Mouse (Mus musculus) kidney, adult 11 months (tissue): ENCODE measurements around the gene Gramd1a.

Source experiments
- DNase-seq: peaks from one replicate; pipeline ENCODE4 v3.0.0; 2022

Gramd1a gene

DNA sequence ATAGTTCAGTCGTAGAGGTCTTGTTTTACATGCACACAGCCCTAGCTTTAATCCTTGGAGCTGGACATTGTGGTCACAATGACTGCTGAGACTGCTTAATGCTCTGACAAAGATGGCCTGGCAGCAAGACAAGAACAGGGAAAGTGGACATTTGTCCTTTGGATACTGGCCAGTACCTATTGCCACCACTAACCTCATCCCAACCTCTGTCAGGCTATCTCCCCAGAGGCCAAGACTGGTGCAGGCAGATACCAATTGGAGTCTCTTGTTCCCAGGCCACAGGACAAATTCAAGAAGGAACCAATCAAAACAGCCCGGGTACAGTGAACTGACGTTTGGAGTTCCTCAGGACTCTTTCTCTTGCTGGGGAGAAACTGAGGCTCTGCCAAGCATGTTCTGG is 67.5 kb downstream of the Gramd1a start:
- no peak for DNase-seq

DNA sequence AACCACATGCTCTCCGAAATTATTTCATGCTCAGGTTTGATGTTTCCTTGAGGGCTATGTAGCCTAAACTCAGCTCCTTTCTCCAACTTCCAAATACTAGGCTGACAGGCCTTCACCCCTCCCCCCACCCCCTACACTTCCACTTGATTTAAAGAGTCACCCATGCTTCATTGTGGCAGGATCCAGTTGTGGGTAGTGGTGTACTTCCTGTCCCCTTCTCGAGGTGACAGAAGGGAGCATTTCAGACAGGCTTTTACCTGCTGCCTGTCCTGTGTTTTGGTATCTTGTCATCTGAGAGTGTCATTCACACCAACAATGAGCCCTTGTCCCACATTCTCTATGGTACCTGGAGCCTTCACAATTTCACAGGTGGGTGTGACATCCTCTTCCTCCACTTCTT is 68.4 kb downstream of the Gramd1a start:
- no peak for DNase-seq

DNA sequence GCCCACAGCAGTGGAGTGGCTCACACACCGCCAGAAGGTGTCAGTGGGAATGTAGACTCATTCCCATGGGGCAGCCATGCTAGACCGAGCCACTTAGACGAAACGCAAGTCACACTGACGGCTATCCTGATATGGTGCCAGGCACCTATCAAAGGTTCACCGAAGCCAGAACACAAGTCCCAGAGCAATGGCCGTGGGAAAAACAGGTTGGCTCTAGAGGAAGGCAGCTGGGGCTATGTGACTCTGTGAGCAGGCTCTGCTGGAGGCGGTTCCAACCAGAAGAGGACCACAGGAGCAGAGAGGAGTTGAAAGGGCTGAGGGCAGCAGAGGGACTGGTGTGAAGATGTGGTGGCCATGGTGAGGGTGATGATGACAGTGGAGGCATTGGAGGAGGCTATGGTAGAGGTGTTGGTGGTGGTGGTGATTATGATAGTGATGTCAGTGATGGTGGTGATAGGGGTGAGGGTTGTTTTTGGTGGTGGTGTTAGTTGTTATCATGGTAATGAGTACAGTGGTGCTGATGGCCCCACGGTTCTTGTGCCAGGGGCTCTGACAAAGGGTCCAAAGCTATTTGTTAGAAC is 69.4 kb downstream of the Gramd1a start:
- no peak for DNase-seq

DNA sequence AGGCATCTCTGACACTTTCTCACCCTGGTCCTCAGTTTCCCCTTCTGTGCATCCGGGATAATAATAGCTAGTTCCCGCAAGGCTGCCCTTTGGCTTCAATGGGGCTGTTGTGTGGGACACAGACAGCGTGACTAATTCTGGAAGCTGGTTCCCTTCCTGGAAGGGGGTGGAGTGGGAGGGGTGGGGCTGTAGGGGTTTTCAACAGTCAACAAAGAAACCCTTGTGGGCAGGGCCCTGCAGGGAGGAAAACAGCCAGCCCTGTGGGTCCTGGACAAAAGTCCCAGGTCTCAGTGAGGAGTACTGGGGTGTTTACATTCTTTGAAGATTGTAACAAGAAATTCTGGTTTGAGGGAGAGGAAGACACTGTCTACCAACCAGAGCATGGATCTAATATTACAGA is 70.5 kb downstream of the Gramd1a start:
- no peak for DNase-seq

DNA sequence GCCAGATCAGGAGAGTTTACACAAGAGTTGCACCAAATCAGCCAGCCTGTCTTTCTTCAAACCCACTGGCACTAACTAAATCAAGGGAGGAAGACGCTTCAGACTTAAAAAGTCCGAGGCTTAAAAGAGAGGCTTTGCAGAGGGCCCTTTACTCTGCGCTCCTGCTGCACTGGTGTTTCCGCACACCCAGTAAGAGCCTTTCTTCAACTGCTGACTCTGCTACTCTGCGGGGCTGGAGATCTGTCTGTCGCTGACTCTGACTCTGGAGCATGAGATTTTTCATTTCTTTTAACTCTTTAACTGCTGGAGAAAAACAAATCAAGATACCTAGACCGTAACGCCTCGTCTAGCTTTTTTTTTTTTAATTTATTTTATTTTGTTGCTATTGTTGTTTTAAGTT is 71.6 kb downstream of the Gramd1a start:
- DNase-seq, result no peak

DNA sequence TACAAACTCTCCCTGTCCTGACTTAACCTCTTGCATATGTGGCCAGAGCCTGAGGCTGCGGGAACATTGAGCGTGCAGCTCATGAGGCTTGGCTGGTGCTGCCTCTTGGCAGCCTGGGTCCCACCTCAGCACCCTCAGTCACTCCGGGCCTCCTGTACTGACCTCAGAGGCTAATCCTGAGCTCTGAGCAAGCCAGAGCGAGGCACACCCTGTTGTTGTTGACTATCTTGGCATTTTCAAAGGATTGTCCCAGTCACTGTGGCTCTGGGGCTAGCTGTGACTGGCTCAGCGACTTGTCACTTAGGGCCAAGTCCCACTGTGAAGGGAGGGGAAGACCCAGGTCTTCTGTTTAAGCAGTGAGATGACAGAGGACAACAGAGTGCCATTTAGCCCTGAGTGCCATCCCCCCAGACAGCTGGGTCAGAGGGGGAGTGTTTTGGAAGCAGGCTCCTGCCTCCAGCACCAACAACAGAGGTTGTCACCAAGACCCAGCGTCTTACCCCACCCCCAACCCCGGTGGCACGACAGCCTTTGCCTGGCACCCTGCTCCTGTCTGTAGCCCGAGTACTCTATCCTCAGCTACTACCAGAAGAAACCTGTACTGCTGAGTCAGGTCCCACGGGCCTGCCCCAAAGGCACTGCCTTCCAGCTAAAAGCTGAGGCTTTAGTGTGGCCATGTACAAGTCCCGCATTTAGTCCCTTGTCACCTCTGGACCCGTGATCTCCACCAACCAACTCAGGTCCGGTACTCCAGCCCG is 72.7 kb downstream of the Gramd1a start:
- DNase-seq, result peak; percentile 37

DNA sequence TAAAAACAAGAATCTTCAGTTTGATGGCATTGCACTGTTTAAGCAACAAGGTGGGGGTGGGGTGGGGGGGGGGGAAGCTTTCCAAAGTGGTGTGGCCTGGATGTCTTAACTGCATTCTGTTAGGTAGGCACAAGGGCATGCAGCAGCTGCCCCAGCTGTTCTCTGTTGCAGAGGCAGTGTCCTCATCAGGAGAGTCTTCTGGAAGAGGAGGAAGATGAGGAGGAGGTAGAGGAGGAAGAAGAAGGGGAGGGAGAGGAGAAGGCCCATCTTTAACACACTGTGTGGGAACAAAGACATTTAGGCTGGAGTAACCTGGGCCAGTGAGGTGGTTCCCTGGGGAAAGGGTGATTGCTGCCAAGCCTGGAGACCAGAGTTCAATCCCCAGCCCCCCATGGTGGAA is 73.6 kb downstream of the Gramd1a start:
- DNase-seq, result no peak

DNA sequence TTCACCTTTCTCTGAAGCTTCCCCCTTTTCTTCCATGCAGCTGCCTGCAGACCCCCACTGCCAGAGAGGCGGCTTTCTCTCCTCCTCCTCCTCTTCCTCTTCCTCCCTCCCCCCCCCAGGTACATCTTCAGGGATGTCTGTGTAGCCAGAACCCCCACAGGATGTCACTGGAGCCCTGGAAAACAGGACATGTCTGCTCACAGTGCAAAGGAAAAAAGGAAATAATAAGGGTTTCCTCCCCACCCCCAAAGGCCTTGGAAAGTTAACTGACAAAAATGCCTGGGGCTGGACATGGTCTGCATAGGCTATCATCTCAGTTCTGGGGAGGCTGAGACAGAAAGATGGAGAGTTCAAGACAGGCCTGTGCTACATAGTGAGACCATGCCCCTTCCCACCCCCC is 74.6 kb downstream of the Gramd1a start:
- DNase-seq, result no peak

DNA sequence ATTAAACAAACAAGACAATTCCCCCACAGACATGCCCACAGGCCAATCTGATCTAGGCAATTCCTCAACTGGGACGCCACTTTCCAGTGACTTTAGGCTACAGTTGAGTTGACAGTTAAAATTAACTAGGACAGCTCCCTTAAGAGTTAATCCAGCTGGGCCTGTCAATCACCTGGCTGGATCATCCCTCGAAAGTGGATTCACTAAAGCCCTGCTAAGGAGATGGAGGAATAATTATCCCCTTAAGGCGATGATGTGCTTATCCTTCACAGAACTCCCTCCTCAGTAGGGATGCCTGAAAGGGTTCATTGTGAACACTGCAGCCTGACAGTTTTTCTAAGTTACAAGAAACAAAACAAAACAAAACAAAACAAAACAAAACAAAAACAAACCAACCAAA is 75.1 kb downstream of the Gramd1a start:
- no peak for DNase-seq
